Mouse (Mus musculus) hindbrain, embryonic 11.5 days (tissue): Measurements from ENCODE around the gene Iqgap2. TPM values are rescaled to one million over a fixed set of nuclear protein-coding genes. Genes with fewer than 3 reads are reported as not detected.

ENCODE experiments used
- ATAC-seq: fragments of 200-750 bp; cut with Nextera tagmentation; 2 replicates; pipeline ENCODE4 v1.8.0; 2017; ENCODE audit warnings: mild to moderate bottlenecking, moderate TSS enrichment, moderate library complexity; ENCODE audit not compliant: low FRiP score
- DNase-seq: peaks from one replicate; pipeline ENCODE4 v3.0.0-alpha.2; 2015; ENCODE audit warnings: low spot score
- H3K27ac ChIP-seq: fragments of 300-500 bp; sonication (generic); 2 replicates; pipeline ENCODE4 v1.5.1; 2014; ENCODE audit warnings: mild to moderate bottlenecking, low read depth, low read length
- H3K27me3 ChIP-seq: fragments of 300-500 bp; sonication (generic); 2 replicates; pipeline ENCODE4 v1.6.1; 2014; ENCODE audit warnings: mild to moderate bottlenecking, low read length, moderate library complexity, mixed read lengths; ENCODE audit not compliant: control insufficient read depth, insufficient read depth
- H3K36me3 ChIP-seq: fragments of 300-500 bp; sonication (generic); 2 replicates; pipeline ENCODE4 v1.6.1; 2014; ENCODE audit warnings: mild to moderate bottlenecking, low read length, moderate library complexity, mixed read lengths; ENCODE audit not compliant: control insufficient read depth, insufficient read depth
- H3K4me1 ChIP-seq: fragments of 300-500 bp; sonication (generic); replicated peaks from 2 replicates; pipeline ENCODE4 v1.6.1; 2014; ENCODE audit warnings: low read length, mixed read lengths; ENCODE audit not compliant: control insufficient read depth, insufficient read depth
- H3K4me2 ChIP-seq: fragments of 300-500 bp; sonication (generic); replicated peaks from 2 replicates; pipeline ENCODE4 v1.6.1; 2014; ENCODE audit warnings: mild to moderate bottlenecking, low read depth, low read length
- H3K4me3 ChIP-seq: fragments of 300-500 bp; sonication (generic); 2 replicates; pipeline ENCODE4 v1.5.1; 2014; ENCODE audit warnings: low read depth, low read length
- H3K9ac ChIP-seq: fragments of 300-500 bp; sonication (generic); 2 replicates; pipeline ENCODE4 v1.6.1; 2014; ENCODE audit warnings: low read depth, low read length
- H3K9me3 ChIP-seq: fragments of 300-500 bp; sonication (generic); 2 replicates; pipeline ENCODE4 v1.6.1; 2016; ENCODE audit warnings: low read length; ENCODE audit not compliant: control insufficient read depth
- WGBS: fragments of 180-500 bp; shearing (Covaris S2); extraction: QIAGEN DNeasy Blood & Tissue Kit; methylation state at CpG from one replicate; pipeline ENCODE4 v1.1.7; 2014; 5-methylcytosine and 5-hydroxymethylcytosine counted together
- polyA plus RNA-seq: library from polyadenylated mRNA; unstranded; fragments of >200 nt; fragmentation: Nextera tagmentation; extraction: Ambion mirVana; gene quantifications from 2 replicates; pipeline ENCODE4 v1.2.1, GENCODE M21; 2014

Iqgap2 gene
- polyA plus RNA-seq, 1 experiment from 2014 or later = 20.7 TPM

DNA sequence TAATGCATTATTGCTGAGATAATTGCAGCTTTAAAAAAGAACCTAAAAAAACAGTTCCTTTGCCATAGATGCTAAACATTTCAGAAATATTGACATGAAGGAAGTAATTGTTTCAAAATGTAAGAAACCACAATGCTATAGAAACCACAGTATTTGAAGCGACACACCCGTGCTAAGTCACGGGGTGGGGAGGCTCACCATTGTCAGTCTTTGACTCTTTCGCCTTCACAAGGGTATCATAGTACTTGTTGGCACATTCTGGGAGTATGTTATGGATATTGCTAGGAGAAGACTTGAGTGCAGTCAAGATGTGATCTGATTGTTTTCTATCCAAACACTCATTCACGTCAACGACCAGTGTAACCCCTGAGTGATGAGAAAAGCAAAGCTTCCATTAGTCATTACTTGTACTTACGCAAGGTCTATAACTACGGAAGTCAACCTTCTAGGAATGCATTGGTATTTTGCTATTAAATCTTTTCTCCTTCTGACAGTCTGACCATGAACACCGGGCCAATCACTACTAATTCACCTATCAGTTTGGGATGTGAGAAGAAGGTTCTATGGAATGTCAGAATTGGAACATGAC is 207.0 kb downstream of the Iqgap2 start:
- DNase-seq (no peak), ATAC-seq (no peak)
- H3K4me3 ChIP-seq = no peak overlapping the region
- no peaks in the 10 kb centered on the region for H3K9me3 ChIP-seq
- no peaks in the 10 kb centered on the region for H3K27me3 ChIP-seq
- no peak overlapping the region for H3K9ac ChIP-seq
- 0 out of 2 replicates have a peak, but pooled peaks cover 3% of the 10 kb centered on the region for H3K36me3 ChIP-seq
- H3K4me2 ChIP-seq = no peak overlapping the region
- 94% methylated on average over 9 of the region's 9 CpGs for WGBS
- no peak overlapping the region for H3K27ac ChIP-seq
- H3K4me1 ChIP-seq = no peaks in the 10 kb centered on the region

GRCm38 (mm10) chr13:95679491-95679941 is 212.2 kb downstream of the Iqgap2 start:
- Histone ChIP-seq H3K4me1 (no peaks in the 10 kb centered on the region), H3K27ac (no peak overlapping the region), H3K9me3 (no peaks in the 10 kb centered on the region), H3K27me3 (no peaks in the 10 kb centered on the region), H3K4me2 (no peak overlapping the region), H3K4me3 (no peak overlapping the region), H3K36me3 (0 out of 2 replicates have a peak, but pooled peaks cover 3% of the 10 kb centered on the region), H3K9ac (no peak overlapping the region)
- no peak for DNase-seq
- WGBS = 94% methylated on average over 4 of the region's 4 CpGs
- no peak for ATAC-seq

- WGBS = 89% methylated on average over 5 of the region's 5 CpGs
- Histone ChIP-seq H3K36me3 (0 out of 2 replicates have a peak, but pooled peaks cover 1% of the 10 kb centered on the region), H3K27me3 (no peaks in the 10 kb centered on the region), H3K4me2 (no peak overlapping the region), H3K9ac (no peak overlapping the region), H3K9me3 (no peaks in the 10 kb centered on the region), H3K27ac (no peak overlapping the region), H3K4me1 (no peaks in the 10 kb centered on the region), H3K4me3 (no peak overlapping the region)
- DNase-seq = no peak
- ATAC-seq = no peak
Observed at GRCm38 (mm10) chr13:95679078-95679477, 212.6 kb downstream of the Iqgap2 start.

DNA sequence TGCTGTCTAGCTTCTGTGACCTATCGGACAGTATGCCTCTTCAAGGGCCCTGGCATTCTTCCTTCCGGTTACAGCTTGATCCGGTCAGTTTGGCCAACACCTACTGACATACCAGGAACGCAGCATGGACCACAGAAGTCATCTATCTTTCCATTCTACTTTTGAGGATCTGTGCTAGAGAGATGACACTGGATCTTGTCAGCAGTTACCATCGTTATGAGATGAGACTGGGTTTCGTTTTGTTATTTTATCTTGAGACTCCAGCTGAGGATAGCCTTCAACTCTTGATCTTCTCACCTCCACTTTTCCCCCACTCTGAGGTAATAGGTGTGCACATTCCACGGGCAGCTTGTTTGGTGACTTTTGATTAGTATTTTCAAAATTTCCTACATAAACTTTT is 219.3 kb downstream of the Iqgap2 start:
- H3K27ac ChIP-seq = no peak overlapping the region
- no peaks in the 10 kb centered on the region for H3K9me3 ChIP-seq
- ATAC-seq = no peak
- no peaks in the 10 kb centered on the region for H3K27me3 ChIP-seq
- H3K4me1 ChIP-seq = no peaks in the 10 kb centered on the region
- DNase-seq = no peak
- no peaks in the 10 kb centered on the region for H3K36me3 ChIP-seq
- no peak overlapping the region for H3K9ac ChIP-seq
- WGBS = 85% methylated on average over 7 of the region's 7 CpGs
- H3K4me3 ChIP-seq = no peak overlapping the region
- H3K4me2 ChIP-seq = no peak overlapping the region

DNA sequence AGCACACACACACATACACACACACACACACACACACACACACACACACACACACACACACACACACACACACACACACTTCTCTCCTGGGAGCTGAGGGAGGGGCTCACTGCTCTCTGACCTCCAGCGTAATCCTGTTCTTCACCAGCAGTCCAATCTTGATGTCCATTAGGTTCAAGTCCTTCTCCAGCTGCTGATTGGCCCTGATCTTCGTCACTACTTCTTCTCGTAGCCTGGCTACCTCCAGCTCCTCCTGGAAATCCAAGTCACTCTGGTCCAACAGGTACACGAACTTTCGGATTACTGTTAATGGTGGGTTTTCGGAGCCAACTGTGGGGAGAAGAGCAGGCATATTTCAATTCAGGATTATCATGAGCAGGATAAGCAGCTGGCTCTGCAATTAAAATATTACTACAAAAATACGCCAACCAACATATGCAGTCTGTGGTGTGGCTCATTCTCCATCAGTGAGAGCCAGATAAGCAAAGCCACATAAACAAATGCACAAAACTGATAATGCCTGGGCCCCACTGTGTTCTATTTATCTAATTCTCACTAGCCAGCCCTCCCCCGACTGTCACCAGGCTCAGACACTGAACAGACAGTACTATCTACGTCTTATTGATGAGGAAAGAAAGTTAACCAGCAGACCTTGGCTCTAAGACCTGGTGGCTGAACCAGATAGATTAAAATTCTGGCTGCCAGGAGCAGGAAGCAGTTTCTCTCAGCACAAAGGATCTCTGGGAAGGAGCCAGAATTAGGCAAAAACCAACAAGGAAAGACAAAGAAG is 220.4 kb downstream of the Iqgap2 start:
- no peak for DNase-seq
- Histone ChIP-seq H3K4me3 (no peak overlapping the region), H3K4me1 (no peaks in the 10 kb centered on the region), H3K27ac (no peak overlapping the region), H3K9ac (no peak overlapping the region), H3K27me3 (no peaks in the 10 kb centered on the region), H3K4me2 (no peak overlapping the region), H3K36me3 (no peaks in the 10 kb centered on the region), H3K9me3 (no peaks in the 10 kb centered on the region)
- 91% methylated on average over 9 of the region's 9 CpGs for WGBS
- ATAC-seq = no peak

- H3K4me1 ChIP-seq = no peaks in the 10 kb centered on the region
Observed at GRCm38 (mm10) chr13:95670534-95670933, 221.2 kb downstream of the Iqgap2 start.

GRCm38 (mm10) chr13:95667260-95667659 is 224.5 kb downstream of the Iqgap2 start:
- H3K4me3 ChIP-seq = no peak overlapping the region
- H3K27ac ChIP-seq = no peak overlapping the region
- H3K9ac ChIP-seq = no peak overlapping the region
- WGBS = 29% methylated on average over 3 of the region's 7 CpGs
- DNase-seq = peak; percentile 25
- H3K4me1 ChIP-seq = no peaks in the 10 kb centered on the region
- no peaks in the 10 kb centered on the region for H3K36me3 ChIP-seq
- ATAC-seq = no peak
- no peaks in the 10 kb centered on the region for H3K27me3 ChIP-seq
- no peak overlapping the region for H3K4me2 ChIP-seq
- no peaks in the 10 kb centered on the region for H3K9me3 ChIP-seq

More at GRCm38 (mm10) chr13:95670534-95670933, 221.2 kb downstream of the Iqgap2 start:
- no peak overlapping the region for H3K27ac ChIP-seq
- no peaks in the 10 kb centered on the region for H3K27me3 ChIP-seq
- ATAC-seq (no peak), DNase-seq (no peak)
- H3K4me2 ChIP-seq = no peak overlapping the region
- H3K9me3 ChIP-seq = no peaks in the 10 kb centered on the region
- no peaks in the 10 kb centered on the region for H3K36me3 ChIP-seq
- 94% methylated on average over 5 of the region's 5 CpGs for WGBS
- no peak overlapping the region for H3K9ac ChIP-seq
- no peak overlapping the region for H3K4me3 ChIP-seq

GRCm38 (mm10) chr13:95665644-95666356 is 225.9 kb downstream of the Iqgap2 start:
- H3K27me3 ChIP-seq = no peaks in the 10 kb centered on the region
- no peak overlapping the region for H3K4me2 ChIP-seq
- H3K9me3 ChIP-seq = no peaks in the 10 kb centered on the region
- no peak overlapping the region for H3K4me3 ChIP-seq
- no peaks in the 10 kb centered on the region for H3K4me1 ChIP-seq
- ATAC-seq (no peak), DNase-seq (no peak)
- H3K9ac ChIP-seq = no peak overlapping the region
- no peaks in the 10 kb centered on the region for H3K36me3 ChIP-seq
- H3K27ac ChIP-seq = 0 out of 2 replicates have a peak overlapping the region, but pooled peaks have one; percentile 18
- 85% methylated on average over 13 of the region's 13 CpGs for WGBS
